Mouse (Mus musculus): ENCODE measurements around the gene Tbc1d14. TPM values are rescaled to one million over a fixed set of nuclear protein-coding genes. Genes with fewer than 3 reads are reported as not detected.

Gene Tbc1d14
- total RNA-seq, 2 experiments from 2014 or later, result 14.3 to 16.7 TPM

GRCm38 (mm10) chr5:36464709-36465661, 128.1 kb downstream of the Tbc1d14 start, which contains the start of gene Grpel1:
Gene Grpel1 (plus strand): TSS chr5:36464998.
- TF ChIP-seq CTCF (IDR thresholded peaks at IDR 0.05), result no peak
- Histone ChIP-seq H3K4me3 (peak within 1 kb of the TSS; percentile 86), H3K27ac (peak within 1 kb of the TSS; percentile 94)
- intact Hi-C loops (cut with DNase I), result loop anchor here (1.0 to 5.0 kb wide), 2 partner anchors 19 to 72 kb away; partner anchors contain the start of genes Ccdc96 and Tada2b
- DNase-seq, result peak; percentile 99

DNA sequence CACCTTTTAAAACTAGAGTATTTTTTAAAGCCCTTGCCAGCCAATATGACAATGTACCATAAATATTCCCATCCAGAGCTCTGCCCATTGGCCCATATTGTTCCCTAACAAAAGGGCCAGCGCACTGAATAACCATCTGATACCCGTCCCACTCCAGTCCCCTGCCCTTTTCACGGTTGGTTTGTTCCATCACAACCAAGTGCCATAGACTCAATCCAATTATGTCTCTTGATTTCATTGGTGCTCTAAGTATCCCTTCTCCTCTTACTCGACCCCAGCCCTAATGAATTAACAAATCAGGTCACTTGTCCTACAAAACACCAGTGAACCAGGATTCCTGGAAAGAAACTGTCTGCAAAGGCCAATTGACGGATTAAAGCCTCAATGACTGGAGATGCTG, 129.7 kb downstream of the Tbc1d14 start:
- intact Hi-C loops (cut with DNase I), result loop anchor here (2.0 to 5.0 kb wide), 2 partner anchors 74 to 279 kb away; no protein-coding TSS in a partner anchor
- Histone ChIP-seq H3K27ac (no peak overlapping the region), H3K4me3 (no peak overlapping the region)
- no peak for TF ChIP-seq CTCF (IDR thresholded peaks at IDR 0.05)
- no peak for DNase-seq

DNA sequence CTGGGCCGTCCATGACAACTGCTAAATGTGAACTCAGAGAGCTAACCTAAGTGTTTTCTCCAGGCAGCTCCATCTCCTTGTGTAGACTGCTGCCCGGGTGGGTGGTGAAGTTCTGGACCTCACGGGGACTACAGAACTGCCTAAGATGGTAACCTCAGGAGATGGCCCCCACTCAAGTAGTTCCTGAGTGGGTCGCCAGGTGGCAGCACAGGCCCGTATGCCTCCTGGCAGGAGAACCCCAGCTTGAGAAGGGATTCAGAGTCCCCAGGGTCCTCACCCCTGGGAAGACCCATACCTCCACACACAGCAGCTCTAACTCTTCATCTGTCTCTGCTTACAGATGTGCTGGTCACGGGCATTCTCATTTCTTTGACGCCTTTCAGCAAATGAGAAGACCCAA, 130.3 kb downstream of the Tbc1d14 start:
- intact Hi-C loops (cut with DNase I), result loop anchor here (2.0 to 5.0 kb wide), 2 partner anchors 74 to 280 kb away; no protein-coding TSS in a partner anchor
- no peak overlapping the region for H3K4me3 ChIP-seq
- peak; percentile 97 for TF ChIP-seq CTCF (IDR thresholded peaks at IDR 0.05)

GRCm38 (mm10) chr5:36461231-36461630, 131.8 kb downstream of the Tbc1d14 start:
- TF ChIP-seq CTCF (IDR thresholded peaks at IDR 0.05), result no peak
- no peak overlapping the region for H3K4me3 ChIP-seq
- intact Hi-C loops (cut with DNase I), result loop anchor here (5.0 kb wide), 1 partner anchor 76 kb away; no protein-coding TSS in a partner anchor
- no peak overlapping the region for H3K27ac ChIP-seq
- DNase-seq, result no peak

More for the DNA sequence above, 130.3 kb downstream of the Tbc1d14 start:
- peak; percentile 82 for DNase-seq
- no peak overlapping the region for H3K27ac ChIP-seq

DNA sequence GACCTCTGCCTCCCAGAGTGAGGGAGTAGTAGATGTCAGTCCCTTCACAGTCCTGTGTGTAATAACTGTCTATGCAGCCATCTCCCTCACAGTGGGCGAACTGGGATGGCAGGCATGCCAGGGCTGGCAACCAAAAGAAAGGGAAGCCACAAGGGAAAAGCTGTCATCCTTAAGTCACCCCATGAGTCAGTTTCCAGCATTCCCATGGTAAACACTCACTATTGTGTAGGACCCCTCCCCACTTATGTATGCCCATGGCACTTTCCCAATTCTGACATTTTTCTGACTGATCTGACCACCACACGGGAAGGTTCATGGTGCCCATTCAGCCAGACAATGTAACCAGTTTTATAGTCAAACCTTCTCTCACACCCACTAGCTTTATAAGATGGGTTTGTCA, 132.4 kb downstream of the Tbc1d14 start:
- no peak overlapping the region for H3K27ac ChIP-seq
- DNase-seq, result no peak
- TF ChIP-seq CTCF (IDR thresholded peaks at IDR 0.05), result no peak
- intact Hi-C loops (cut with DNase I), result loop anchor here (5.0 kb wide), 1 partner anchor 77 kb away; no protein-coding TSS in a partner anchor
- H3K4me3 ChIP-seq, result no peak overlapping the region

DNA sequence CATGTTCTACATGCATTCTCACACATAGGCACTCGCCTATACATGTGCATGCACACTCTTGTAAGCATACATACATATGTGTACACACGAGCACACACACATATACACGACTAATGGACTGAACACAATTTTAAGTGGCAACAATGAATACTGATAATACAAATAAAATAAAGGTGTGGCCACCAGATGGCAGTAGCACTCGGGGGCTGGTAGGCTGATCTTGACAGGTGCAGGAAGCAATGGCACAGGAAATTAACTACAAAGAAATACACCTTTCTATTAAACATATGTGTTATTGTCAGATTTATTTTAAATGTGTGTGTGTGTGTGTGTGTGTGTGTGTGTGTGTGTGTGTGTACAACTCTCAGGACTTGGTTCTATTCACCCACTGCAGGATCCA, 134.2 kb downstream of the Tbc1d14 start:
- no peak for DNase-seq
- peak; percentile 72 for TF ChIP-seq CTCF (IDR thresholded peaks at IDR 0.05)

GRCm38 (mm10) chr5:36457706-36458105, 135.4 kb downstream of the Tbc1d14 start:
- H3K27ac ChIP-seq, result no peak overlapping the region
- DNase-seq, result no peak
- intact Hi-C loops (cut with DNase I), result loop anchor here (5.0 kb wide), 1 partner anchor 35 kb away; no protein-coding TSS in a partner anchor

More for the DNA sequence above, 134.2 kb downstream of the Tbc1d14 start:
- Histone ChIP-seq H3K27ac (no peak overlapping the region), H3K4me3 (no peak overlapping the region)
- intact Hi-C loops (cut with DNase I), result loop anchor here (5.0 kb wide), 1 partner anchor 33 kb away; no protein-coding TSS in a partner anchor

DNA sequence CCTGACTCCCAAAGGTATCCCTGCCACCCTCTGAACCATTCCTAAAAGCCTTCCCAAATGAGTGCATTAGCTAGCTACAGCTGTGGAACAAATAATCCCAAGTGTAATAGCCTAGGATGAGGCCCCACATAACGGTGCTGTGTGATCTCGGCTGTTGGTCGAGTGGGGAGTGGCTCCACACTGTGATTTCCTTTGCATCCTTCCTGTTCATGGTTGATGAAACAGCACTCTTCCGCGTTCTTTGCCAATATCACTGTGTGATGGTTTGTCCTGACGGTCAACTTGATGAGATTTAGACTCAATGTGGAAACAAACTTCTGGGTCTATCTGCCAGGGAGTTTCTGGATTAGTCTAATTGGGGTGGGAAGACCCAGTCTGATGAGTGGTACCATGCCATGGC, 140.3 kb downstream of the Tbc1d14 start:
- Histone ChIP-seq H3K4me3 (no peak overlapping the region), H3K27ac (no peak overlapping the region)
- no peak for TF ChIP-seq CTCF (IDR thresholded peaks at IDR 0.05)
- intact Hi-C loops (cut with DNase I), result no loop called here
- no peak for DNase-seq

More at GRCm38 (mm10) chr5:36457706-36458105, 135.4 kb downstream of the Tbc1d14 start:
- H3K4me3 ChIP-seq, result no peak overlapping the region
- TF ChIP-seq CTCF (IDR thresholded peaks at IDR 0.05), result no peak

DNA sequence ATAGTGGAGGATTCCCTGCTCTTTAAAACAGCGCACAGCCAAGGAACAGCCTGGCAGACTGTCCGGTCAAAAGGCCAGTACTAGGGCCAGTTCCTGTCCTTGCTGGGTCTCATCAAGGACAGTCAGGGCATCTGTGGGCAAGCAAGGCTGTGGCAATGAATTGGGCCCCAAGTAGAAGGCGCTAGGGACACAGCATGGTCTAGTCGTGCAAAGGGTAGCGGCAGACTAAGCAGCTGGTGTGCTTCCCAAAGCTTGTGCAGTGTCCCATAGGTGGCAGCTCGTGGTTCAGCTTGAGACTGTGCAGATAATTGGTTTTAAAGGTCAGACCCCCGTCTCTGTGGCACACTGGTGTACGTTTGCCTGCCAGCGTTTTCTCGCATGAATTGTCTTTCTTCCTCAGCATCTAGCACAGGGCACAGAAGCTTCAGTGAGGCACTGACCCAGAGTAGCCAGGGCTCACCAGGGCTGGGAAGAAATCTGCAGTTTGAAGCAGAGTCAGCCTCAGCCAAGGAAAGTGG, 141.1 kb downstream of the Tbc1d14 start:
- Histone ChIP-seq H3K27ac (no peak overlapping the region), H3K4me3 (no peak overlapping the region)
- TF ChIP-seq CTCF (IDR thresholded peaks at IDR 0.05), result no peak
- intact Hi-C loops (cut with DNase I), result no loop called here
- no peak for DNase-seq

DNA sequence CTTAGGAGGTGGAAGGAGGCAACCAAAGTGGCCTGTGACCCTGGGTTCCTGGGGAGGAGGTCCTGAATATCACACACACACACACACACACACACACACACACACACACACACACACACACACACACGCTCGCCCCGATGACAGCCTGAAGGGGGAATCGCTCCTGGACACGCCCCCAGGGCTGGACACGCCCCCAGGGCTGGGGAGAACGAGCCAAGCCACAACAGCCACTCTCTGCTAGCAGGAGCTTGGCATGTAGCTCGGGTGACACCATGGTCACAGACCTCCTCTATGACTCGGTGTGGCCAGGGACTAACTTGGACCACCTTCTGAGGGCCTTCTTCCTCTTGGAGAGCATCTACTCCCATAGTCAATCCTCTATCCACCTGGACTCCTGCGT, 142.0 kb downstream of the Tbc1d14 start:
- no peak overlapping the region for H3K4me3 ChIP-seq
- DNase-seq, result no peak
- no peak for TF ChIP-seq CTCF (IDR thresholded peaks at IDR 0.05)

DNA sequence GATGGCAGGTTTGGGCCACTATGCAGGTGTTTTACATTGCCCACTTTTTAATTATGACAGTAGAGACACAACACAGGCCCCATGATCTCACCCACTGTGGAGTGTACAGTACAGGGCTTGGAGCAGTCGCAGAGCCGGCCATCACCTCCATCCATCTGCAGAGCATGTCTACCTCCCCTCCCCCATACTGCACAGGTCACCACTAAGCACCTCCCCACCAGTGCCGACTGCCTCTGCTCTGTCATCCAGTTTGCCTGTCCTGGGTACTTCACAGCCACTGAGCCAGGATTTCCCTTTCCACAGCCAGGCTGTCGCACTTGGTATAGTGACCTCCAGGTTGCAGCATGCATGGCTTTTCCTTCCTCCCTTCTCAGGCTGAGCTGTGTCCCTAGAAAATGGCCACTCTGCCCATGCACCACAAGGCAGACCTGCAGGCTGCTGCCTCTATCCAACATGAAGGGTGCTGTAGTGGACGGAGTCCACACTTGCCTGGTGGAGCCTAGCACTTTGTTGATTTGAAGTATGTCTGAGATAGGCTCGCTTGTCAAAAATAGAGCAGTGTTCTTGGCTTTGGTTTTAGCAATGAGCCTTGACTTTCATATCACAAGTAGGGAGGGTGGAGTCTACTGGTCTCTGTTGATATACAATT, 143.2 kb downstream of the Tbc1d14 start:
- intact Hi-C loops (cut with DNase I), result no loop called here
- DNase-seq, result no peak
- Histone ChIP-seq H3K27ac (no peak overlapping the region), H3K4me3 (no peak overlapping the region)
- TF ChIP-seq CTCF (IDR thresholded peaks at IDR 0.05), result no peak

More for the DNA sequence above, 142.0 kb downstream of the Tbc1d14 start:
- no peak overlapping the region for H3K27ac ChIP-seq
- intact Hi-C loops (cut with DNase I), result no loop called here

DNA sequence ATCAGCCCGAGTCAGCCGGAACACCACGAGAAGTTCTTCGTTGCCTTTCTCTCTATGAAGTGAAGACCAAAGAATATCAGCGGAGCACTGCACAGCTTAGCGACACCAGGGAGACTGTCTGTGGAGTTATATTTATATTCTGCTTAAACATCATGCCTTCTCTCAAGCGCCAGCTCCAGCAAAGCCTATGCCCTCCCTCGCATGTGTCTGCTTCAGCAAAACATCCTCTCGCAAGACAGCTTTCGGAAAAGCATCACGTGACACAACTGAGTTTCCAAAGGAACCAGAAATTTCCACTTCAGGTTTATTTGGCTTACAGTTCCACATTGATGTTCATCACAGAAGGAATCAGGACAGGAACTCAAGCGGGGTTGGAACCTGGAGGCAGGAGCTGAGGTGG, 145.2 kb downstream of the Tbc1d14 start:
- H3K4me3 ChIP-seq, result no peak overlapping the region
- DNase-seq, result no peak
- intact Hi-C loops (cut with DNase I), result no loop called here
- TF ChIP-seq CTCF (IDR thresholded peaks at IDR 0.05), result no peak
- H3K27ac ChIP-seq, result no peak overlapping the region
